In genomic region chr5:148950064-148950463, GRCm38 (mm10) we compare ENCODE assay signal across 10 mouse cellular contexts. TPM values are rescaled to one million over a fixed set of nuclear protein-coding genes. Genes with fewer than 3 reads are reported as not detected.
DNase-seq lines count a peak whose midpoint lies in the region; ATAC-seq and TF ChIP-seq lines count a peak whose summit lies in the region.
"Had no signal": no experiment of that assay in that cellular context is flagged by ENCODE, and none has a peak within 500 bp of the region (broad histone marks: within the 10 kb centered on the region; RNA-seq: fewer than 3 reads in every experiment).

No protein-coding gene starts in this region.

- peaks cover 16% of the 10 kb centered on the region; the same call in 1 of the 2 replicates for H3K4me1 ChIP-seq in heart, embryonic 15.5 days (replicated peaks)
- H3K4me1 ChIP-seq in lung, embryonic 14.5 days (ENCODE audit: insufficient read depth) = peaks cover 10% of the 10 kb centered on the region; the same call in 1 of the 2 replicates
- H3K4me1 ChIP-seq in embryonic facial prominence, embryonic 12.5 days = peaks cover 11% of the 10 kb centered on the region; the same call in 1 of the 2 replicates
- H3K4me1 ChIP-seq in limb, embryonic 15.5 days = peaks cover 23% of the 10 kb centered on the region

- no peak for TF ChIP-seq CTCF in lung, embryonic 14.5 days (IDR thresholded peaks at IDR 0.05; ENCODE audit: low read depth)

- peak overlapping the region; percentile 23; the same call in 1 of the 2 replicates for H3K27ac ChIP-seq in heart, embryonic 15.5 days
- H3K27ac ChIP-seq in lung, embryonic 14.5 days (ENCODE audit: low read depth) = peak overlapping the region; percentile 77
- H3K27ac ChIP-seq in embryonic facial prominence, embryonic 12.5 days = peak overlapping the region; percentile 89
- H3K27ac ChIP-seq in limb, embryonic 15.5 days = peak overlapping the region; percentile 80
- H3K27ac ChIP-seq: liver, embryonic 13.5 days had no signal

- H3K4me2 ChIP-seq in heart, embryonic 15.5 days = no peak overlapping the region
- H3K4me2 ChIP-seq in lung, embryonic 14.5 days = peak overlapping the region; percentile 32
- 0 out of 2 replicates have a peak overlapping the region, but pooled peaks have one; percentile 14 for H3K4me2 ChIP-seq in embryonic facial prominence, embryonic 12.5 days (replicated peaks)
- H3K4me2 ChIP-seq in limb, embryonic 15.5 days = peak overlapping the region; percentile 14; the same call in 1 of the 2 replicates
- H3K4me2 ChIP-seq: liver, embryonic 13.5 days had no signal

- H3K9me3 ChIP-seq in heart, embryonic 15.5 days (replicated peaks) = no peaks in the 10 kb centered on the region
- no peaks in the 10 kb centered on the region for H3K9me3 ChIP-seq in lung, embryonic 14.5 days (ENCODE audit: low read depth, low read length)
- H3K9me3 ChIP-seq in embryonic facial prominence, embryonic 12.5 days = no peaks in the 10 kb centered on the region
- H3K9me3 ChIP-seq in limb, embryonic 15.5 days = no peaks in the 10 kb centered on the region
- H3K9me3 ChIP-seq: liver, embryonic 13.5 days had no signal

- no peaks in the 10 kb centered on the region for H3K36me3 ChIP-seq in heart, embryonic 15.5 days
- H3K36me3 ChIP-seq in lung, embryonic 14.5 days (ENCODE audit: insufficient read depth) = no peaks in the 10 kb centered on the region
- no peaks in the 10 kb centered on the region for H3K36me3 ChIP-seq in embryonic facial prominence, embryonic 12.5 days
- no peaks in the 10 kb centered on the region for H3K36me3 ChIP-seq in limb, embryonic 15.5 days
- H3K36me3 ChIP-seq: liver, embryonic 13.5 days had no signal

- intact Hi-C loops in heart, postnatal 36 days (cut with DNase I) = loop anchor here (5.0 kb wide), 1 partner anchor 102 kb away; no protein-coding TSS in a partner anchor

- 33% methylated on average over 15 of the region's 15 CpGs for WGBS in heart, embryonic 15.5 days
- 17% methylated on average over 15 of the region's 15 CpGs for WGBS in lung, embryonic 14.5 days
- 19% methylated on average over 15 of the region's 15 CpGs for WGBS in embryonic facial prominence, embryonic 12.5 days
- WGBS in limb, embryonic 15.5 days = 17% methylated on average over 15 of the region's 15 CpGs

- no peak overlapping the region for H3K9ac ChIP-seq in heart, embryonic 15.5 days
- no peak overlapping the region for H3K9ac ChIP-seq in lung, embryonic 14.5 days
- H3K9ac ChIP-seq in embryonic facial prominence, embryonic 12.5 days = no peak overlapping the region
- H3K9ac ChIP-seq in limb, embryonic 15.5 days = no peak overlapping the region
- H3K9ac ChIP-seq: liver, embryonic 13.5 days had no signal

- H3K4me3 ChIP-seq in heart, embryonic 15.5 days = no peak overlapping the region
- no peak overlapping the region for H3K4me3 ChIP-seq in lung, embryonic 14.5 days (ENCODE audit: low read depth, low read length)
- H3K4me3 ChIP-seq in embryonic facial prominence, embryonic 12.5 days = no peak overlapping the region
- no peak overlapping the region for H3K4me3 ChIP-seq in limb, embryonic 15.5 days
- H3K4me3 ChIP-seq: erythroblast, embryonic 14.5 days; liver, embryonic 13.5 days had no signal

- H3K27me3 ChIP-seq in heart, embryonic 15.5 days = no peaks in the 10 kb centered on the region
- no peaks in the 10 kb centered on the region for H3K27me3 ChIP-seq in lung, embryonic 14.5 days (ENCODE audit: insufficient read depth, low read length)
- no peaks in the 10 kb centered on the region for H3K27me3 ChIP-seq in embryonic facial prominence, embryonic 12.5 days
- no peaks in the 10 kb centered on the region for H3K27me3 ChIP-seq in limb, embryonic 15.5 days
- H3K27me3 ChIP-seq: liver, embryonic 13.5 days had no signal

- no peak for ATAC-seq in heart, embryonic 15.5 days (replicated peaks; ENCODE audit: insufficient number of reproducible peaks, insufficient read depth, low FRiP score, low read depth)
- peak; percentile 83 for ATAC-seq in lung, embryonic 14.5 days (ENCODE audit: insufficient read depth)
- peak; percentile 42; the same call in 1 of the 2 replicates for ATAC-seq in embryonic facial prominence, embryonic 12.5 days (ENCODE audit: insufficient number of reproducible peaks, insufficient read depth, low FRiP score, low TSS enrichment)
- 0 out of 2 replicates have a peak, but pooled peaks have one; percentile 64 for ATAC-seq in limb, embryonic 15.5 days (ENCODE audit: insufficient number of reproducible peaks, low FRiP score, low TSS enrichment, low read depth)

- DNase-seq in heart, postnatal 36 days = no peak
- DNase-seq in lung, embryonic 14.5 days = peak; percentile 76
- DNase-seq in lung, postnatal 25 days (ENCODE audit: low spot score) = no peak
- DNase-seq in adrenal gland, postnatal 25 days = no peak
- DNase-seq in cerebellum, postnatal 14 days = no peak
- DNase-seq: liver, embryonic 13.5 days had no signal

RNA-seq across cellular contexts. Expression of gene Katnal1, which starts 20.9 kb away (rescaled TPM):
- polyA plus RNA-seq in heart, embryonic 15.5 days (2015; fragmentation: Nextera tagmentation; extraction: Ambion mirVana) = 10.2 and 12.0 TPM in 2 replicates
- total RNA-seq in heart, postnatal 36 days (2021) = 10 to 100 TPM in 1 of 2 experiments, 1 to 10 TPM in 1; 8.0 to 10.3 TPM
- 13.8 and 14.2 TPM in 2 replicates for polyA plus RNA-seq in lung, embryonic 14.5 days (2014; fragmentation: Nextera tagmentation; extraction: Ambion mirVana)
- polyA plus RNA-seq in embryonic facial prominence, embryonic 12.5 days (2016; fragmentation: Nextera tagmentation; extraction: Ambion mirVana) = 25.4 and 25.7 TPM in 2 replicates
- 12.9 and 13.4 TPM in 2 replicates for polyA plus RNA-seq in limb, embryonic 15.5 days (2015; fragmentation: Nextera tagmentation; extraction: Ambion mirVana)
- 7.4 and 8.1 TPM in 2 replicates for total RNA-seq in adrenal gland, postnatal 25 days (2021)

RNA-seq across cellular contexts. Expression of gene Gm42791, which starts 44.9 kb away (rescaled TPM):
- polyA plus RNA-seq in heart, embryonic 15.5 days (2015; fragmentation: Nextera tagmentation; extraction: Ambion mirVana) = 2.1 and 2.6 TPM in 2 replicates
- 1 to 10 TPM; 1.1 to 5.5 TPM for total RNA-seq in heart, postnatal 36 days (2021)
- polyA plus RNA-seq in lung, embryonic 14.5 days (2014; fragmentation: Nextera tagmentation; extraction: Ambion mirVana) = 0.58 and 1.2 TPM in 2 replicates
- polyA plus RNA-seq in embryonic facial prominence, embryonic 12.5 days (2016; fragmentation: Nextera tagmentation; extraction: Ambion mirVana) = 3.4 and 4.0 TPM in 2 replicates
- polyA plus RNA-seq in limb, embryonic 15.5 days (2015; fragmentation: Nextera tagmentation; extraction: Ambion mirVana) = 1.2 and 3.7 TPM in 2 replicates
- total RNA-seq in adrenal gland, postnatal 25 days (2021) = 6.7 and 7.4 TPM in 2 replicates

Comparison
In these comparisons a context has a peak if more than half of its experiments do, and no peak if none do; other contexts are left out.
1. H3K27ac ChIP-seq: peak in every context shown above with its lines; median percentile 89 in embryonic facial prominence, embryonic 12.5 days; 80 in limb, embryonic 15.5 days; 77 in lung, embryonic 14.5 days; 23 in heart, embryonic 15.5 days.